Mouse (Mus musculus): Measurements from ENCODE around the gene Tppp3. TPM values are rescaled to one million over a fixed set of nuclear protein-coding genes. Genes with fewer than 3 reads are reported as not detected.
A peak's percentile ranks its signal among the peaks of the same experiment; 100 is the strongest.

The Tppp3 gene
- total RNA-seq, 2 experiments from 2014 or later, result 52.8 to 53.4 TPM

- Histone ChIP-seq H3K27ac (no peak overlapping the region), H3K4me3 (no peak overlapping the region)
- no peak for TF ChIP-seq CTCF (IDR thresholded peaks at IDR 0.05)
- intact Hi-C loops (cut with DNase I), result no loop called here
- no peak for DNase-seq
Observed at GRCm38 (mm10) chr8:105436218-105436617, 35.1 kb downstream of the Tppp3 start.

DNA sequence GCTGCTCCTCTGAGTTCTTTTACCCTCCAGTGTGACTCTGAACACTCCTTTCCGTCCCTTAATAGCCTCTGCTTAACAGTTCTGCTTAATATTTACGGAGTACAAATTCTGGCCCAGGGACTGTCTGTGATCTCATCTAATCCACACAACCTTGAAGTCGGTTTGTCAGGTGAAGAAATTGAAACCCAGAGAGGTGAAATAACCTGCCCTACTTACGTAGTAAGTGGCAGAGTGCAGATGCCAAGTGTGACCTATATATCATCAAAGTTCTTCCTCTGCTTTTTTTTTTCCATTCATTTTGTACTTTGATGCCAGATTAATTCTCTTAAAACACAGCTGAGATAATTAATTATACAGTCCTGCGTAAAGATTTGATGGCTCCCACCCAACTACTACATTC, 37.2 kb downstream of the Tppp3 start:
- intact Hi-C loops (cut with DNase I), result no loop called here
- no peak for TF ChIP-seq CTCF (IDR thresholded peaks at IDR 0.05)
- Histone ChIP-seq H3K4me3 (peak overlapping the region; percentile 35; the same call in 1 of the 2 replicates), H3K27ac (peak overlapping the region; percentile 81)
- DNase-seq, result no peak

DNA sequence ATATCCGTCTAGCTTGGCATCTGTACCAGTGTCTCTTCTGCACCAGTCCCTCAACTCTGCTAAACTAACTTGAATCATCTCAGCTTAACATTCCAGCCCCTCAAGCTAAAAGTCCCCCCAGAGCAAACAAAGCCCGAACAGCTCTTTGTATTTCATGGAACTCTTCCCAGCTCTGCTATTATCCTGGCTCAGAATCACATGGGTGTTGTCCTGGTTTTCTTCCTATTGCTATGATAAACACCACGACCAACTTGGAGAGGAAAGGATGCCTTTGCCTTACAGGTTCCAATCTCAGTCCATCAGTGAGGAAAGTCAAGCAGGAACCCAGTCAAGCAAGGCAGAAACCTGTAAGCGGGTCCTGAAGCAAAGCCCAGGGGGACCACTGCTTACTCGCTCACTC, 37.8 kb downstream of the Tppp3 start:
- Histone ChIP-seq H3K27ac (peak overlapping the region; percentile 81), H3K4me3 (peak overlapping the region; percentile 35)
- DNase-seq, result no peak
- intact Hi-C loops (cut with DNase I), result no loop called here
- no peak for TF ChIP-seq CTCF (IDR thresholded peaks at IDR 0.05)

DNA sequence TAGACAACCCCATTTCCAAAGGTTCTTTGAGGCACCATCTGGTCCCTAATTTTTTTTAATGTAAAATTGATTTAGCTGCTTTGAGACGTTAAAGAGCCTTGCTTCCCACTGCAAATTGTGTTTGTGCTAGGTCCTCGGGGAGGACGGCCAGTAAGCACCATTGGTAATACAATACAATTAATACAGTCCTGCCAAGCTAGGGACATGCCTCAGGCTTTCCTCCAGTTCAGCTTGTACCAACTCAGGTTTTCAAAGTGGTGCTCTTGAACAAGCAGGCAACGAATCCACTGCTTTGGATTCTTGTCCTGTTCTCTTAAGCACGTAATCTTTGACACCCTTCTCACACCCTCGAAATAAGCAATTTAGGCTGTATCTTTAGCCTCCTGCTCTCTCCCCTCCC, 38.3 kb downstream of the Tppp3 start:
- H3K4me3 ChIP-seq, result peak overlapping the region; percentile 7; the same call in 1 of the 2 replicates
- no peak for TF ChIP-seq CTCF (IDR thresholded peaks at IDR 0.05)
- intact Hi-C loops (cut with DNase I), result no loop called here
- peak overlapping the region; percentile 81 for H3K27ac ChIP-seq
- no peak for DNase-seq

GRCm38 (mm10) chr8:105431743-105432515, 39.4 kb downstream of the Tppp3 start:
- no peak for DNase-seq
- H3K27ac ChIP-seq, result peak overlapping the region; percentile 81; the same call in 1 of the 2 replicates
- intact Hi-C loops (cut with DNase I), result no loop called here
- no peak for TF ChIP-seq CTCF (IDR thresholded peaks at IDR 0.05)
- no peak overlapping the region for H3K4me3 ChIP-seq

DNA sequence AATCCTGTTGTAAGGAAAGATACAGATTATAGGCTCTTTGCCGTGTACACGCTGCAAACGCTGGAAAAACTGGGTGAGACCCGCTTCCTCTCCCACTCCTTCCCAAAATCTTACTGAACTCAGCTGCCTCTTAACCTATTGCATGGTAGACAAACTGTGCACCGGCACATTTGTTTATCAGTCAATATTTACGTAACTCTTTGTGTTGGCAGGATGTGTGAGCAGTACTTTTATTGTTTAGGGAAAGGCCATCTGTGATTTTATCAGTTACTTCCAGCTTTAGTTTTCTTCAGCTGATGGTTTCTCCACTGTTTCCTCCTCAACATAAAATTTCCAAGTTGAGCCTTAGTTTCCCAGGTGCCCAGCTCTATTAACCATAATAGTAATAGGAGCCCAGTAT, 44.4 kb downstream of the Tppp3 start:
- Histone ChIP-seq H3K4me3 (peak overlapping the region; percentile 63), H3K27ac (peak overlapping the region; percentile 84)
- DNase-seq, result no peak
- TF ChIP-seq CTCF (IDR thresholded peaks at IDR 0.05), result no peak
- intact Hi-C loops (cut with DNase I), result no loop called here

- intact Hi-C loops (cut with DNase I), result no loop called here
- TF ChIP-seq CTCF (IDR thresholded peaks at IDR 0.05), result no peak
- Histone ChIP-seq H3K27ac (no peak overlapping the region), H3K4me3 (no peak overlapping the region)
- no peak for DNase-seq
Observed at GRCm38 (mm10) chr8:105422006-105422405, 49.3 kb downstream of the Tppp3 start.

- intact Hi-C loops (cut with DNase I), result no loop called here
- Histone ChIP-seq H3K27ac (no peak overlapping the region), H3K4me3 (no peak overlapping the region)
- no peak for TF ChIP-seq CTCF (IDR thresholded peaks at IDR 0.05)
- DNase-seq, result no peak
Observed at GRCm38 (mm10) chr8:105419800-105420199, 51.5 kb downstream of the Tppp3 start.

GRCm38 (mm10) chr8:105418992-105419391, 52.3 kb downstream of the Tppp3 start:
- DNase-seq, result no peak
- peak; percentile 29 for TF ChIP-seq CTCF (IDR thresholded peaks at IDR 0.05)
- intact Hi-C loops (cut with DNase I), result no loop called here
- H3K27ac ChIP-seq, result no peak overlapping the region
- no peak overlapping the region for H3K4me3 ChIP-seq

Other genes with a start within 250 kb of the Tppp3 start
- gene D230025D16Rik, start 246.4 kb downstream of the Tppp3 start, total RNA-seq (2021), result 10 to 100 TPM; 28.1 to 33.1 TPM
- gene B3gnt9, start 216.4 kb downstream of the Tppp3 start, total RNA-seq (2021), result 1 to 10 TPM; 1.8 to 3.5 TPM
- 1 to 10 TPM; 2.4 to 2.9 TPM for gene Tradd, start 206.9 kb downstream of the Tppp3 start, total RNA-seq (2021)
- 1 to 10 TPM; 1.0 to 1.1 TPM for gene Fbxl8, start 206.9 kb downstream of the Tppp3 start, total RNA-seq (2021)
- gene Hsf4, start 201.7 kb downstream of the Tppp3 start, total RNA-seq (2021), result 1 to 10 TPM; 6.1 to 8.4 TPM
- 10 to 100 TPM; 27.9 to 32.4 TPM for gene Nol3, start 195.4 kb downstream of the Tppp3 start, total RNA-seq (2021)
- gene 4931428F04Rik, start 181.7 kb downstream of the Tppp3 start, total RNA-seq (2021), result under 1 TPM; 0.33 to 0.98 TPM
- gene Exoc3l, start 175.4 kb downstream of the Tppp3 start, total RNA-seq (2021), result 1 to 10 TPM in 1 of 2 experiments, under 1 TPM in 1; 0.84 to 2.3 TPM
- 10 to 100 TPM; 26.8 to 29.7 TPM for gene E2f4, start 173.9 kb downstream of the Tppp3 start, total RNA-seq (2021)
- 1 to 10 TPM; 1.2 to 1.6 TPM for gene Elmo3, start 165.9 kb downstream of the Tppp3 start, total RNA-seq (2021)
- gene Lrrc29, start 145.2 kb downstream of the Tppp3 start, total RNA-seq (2021), result 1 to 10 TPM in 1 of 2 experiments, under 1 TPM in 1; 0.99 to 1.3 TPM
- 10 to 100 TPM; 20.1 to 24.6 TPM for gene Tmem208, start 145.2 kb downstream of the Tppp3 start, total RNA-seq (2021)
- 10 to 100 TPM; 17.5 to 23.4 TPM for gene Fhod1, start 123.6 kb downstream of the Tppp3 start, total RNA-seq (2021)
- gene Slc9a5, start 122.7 kb downstream of the Tppp3 start, total RNA-seq (2021), result under 1 TPM; 0.45 to 0.92 TPM
- not detected for gene Plekhg4, start 98.3 kb downstream of the Tppp3 start, total RNA-seq (2021)
- under 1 TPM in 1 of 2 experiments, not detected in 1; 0.23 TPM for gene Kctd19, start 58.0 kb downstream of the Tppp3 start, total RNA-seq (2021)
- under 1 TPM; 0.64 to 0.73 TPM for gene Lrrc36, start 58.0 kb downstream of the Tppp3 start, total RNA-seq (2021)
- gene Zdhhc1, start 25.4 kb upstream of the Tppp3 start, total RNA-seq (2021), result 10 to 100 TPM in 1 of 2 experiments, 1 to 10 TPM in 1; 9.6 to 11.2 TPM
- gene Hsd11b2, start 47.2 kb upstream of the Tppp3 start, total RNA-seq (2021), result not detected
- gene Atp6v0d1, start 94.5 kb upstream of the Tppp3 start, total RNA-seq (2021), result 10 to 100 TPM; 40.3 to 41.6 TPM
- gene Ripor1, start 133.7 kb upstream of the Tppp3 start, total RNA-seq (2021), result 10 to 100 TPM; 15.7 to 20.6 TPM
- 10 to 100 TPM; 33.2 to 42.6 TPM for gene Ctcf, start 165.0 kb upstream of the Tppp3 start, total RNA-seq (2021)
- gene Agrp, start 165.9 kb upstream of the Tppp3 start, total RNA-seq (2021), result under 1 TPM in 1 of 2 experiments, not detected in 1; 0.75 TPM
- under 1 TPM in 1 of 2 experiments, not detected in 1; 0.17 TPM for gene Carmil2, start 214.7 kb upstream of the Tppp3 start, total RNA-seq (2021)
- 1 to 10 TPM; 4.2 to 5.3 TPM for gene Acd, start 229.6 kb upstream of the Tppp3 start, total RNA-seq (2021)
- 1 to 10 TPM; 5.0 to 6.0 TPM for gene Pard6a, start 229.6 kb upstream of the Tppp3 start, total RNA-seq (2021)
- gene 4933405L10Rik, start 236.1 kb upstream of the Tppp3 start, total RNA-seq (2021), result not detected
- under 1 TPM; 0.47 to 0.69 TPM for gene Enkd1, start 236.7 kb upstream of the Tppp3 start, total RNA-seq (2021)

Measured in gastrocnemius, adult 2 months (tissue).